Mouse (Mus musculus): ENCODE results near the gene Nav2.

- TF ChIP-seq GATA1 (IDR thresholded peaks at IDR 0.05; ENCODE audit: borderline replicate concordance, low read length) (no peak), FLI1 (IDR thresholded peaks at IDR 0.05; ENCODE audit: low read length) (no peak)
These were observed 519.3 kb downstream of the Nav2 start for GRCm38 (mm10) chr7:49427843-49428242.
